Mouse (Mus musculus) forebrain, embryonic 14.5 days (tissue): ENCODE measurements at regions not wholly inside any gene's neighbourhood (a gene's known extent, or its start where the extent isn't known, plus 50 kb on each side); places are given as distances from the start of the nearest gene placed in this dataset.
A peak's percentile ranks its signal among the peaks of the same experiment; 100 is the strongest.

Source experiments
- ATAC-seq: fragments of 200-750 bp; cut with Nextera tagmentation; 2 replicates; pipeline ENCODE4 v1.8.0; 2017; ENCODE audit warnings: mild to moderate bottlenecking, moderate library complexity
- DNase-seq: peaks from one replicate; pipeline ENCODE4 v3.0.0-alpha.2; 2015; ENCODE audit warnings: low spot score
- H3K27ac ChIP-seq: fragments of 300-500 bp; sonication (generic); 2 replicates; pipeline ENCODE4 v1.5.1; 2014; ENCODE audit warnings: low read depth, mild to moderate bottlenecking, control low read depth, low read length, moderate library complexity
- H3K27me3 ChIP-seq: fragments of 300-500 bp; sonication (generic); replicated peaks from 2 replicates; pipeline ENCODE4 v1.6.1; 2014; ENCODE audit warnings: low read length, control low read depth, mixed read lengths; ENCODE audit not compliant: control insufficient read depth, insufficient read depth
- H3K36me3 ChIP-seq: fragments of 300-500 bp; sonication (generic); 2 replicates; pipeline ENCODE4 v1.6.1; 2014; ENCODE audit warnings: low read length, control low read depth; ENCODE audit not compliant: control insufficient read depth, insufficient read depth
- H3K4me1 ChIP-seq: fragments of 300-500 bp; sonication (generic); 2 replicates; pipeline ENCODE4 v1.6.1; 2014; ENCODE audit warnings: antibody characterized with exemption, low read length, control low read depth; ENCODE audit not compliant: control insufficient read depth, insufficient read depth
- H3K4me2 ChIP-seq: fragments of 300-500 bp; sonication (generic); 2 replicates; pipeline ENCODE4 v1.6.1; 2014; ENCODE audit warnings: mild to moderate bottlenecking, control low read depth, low read length
- H3K4me3 ChIP-seq: fragments of 300-500 bp; sonication (generic); 2 replicates; pipeline ENCODE4 v1.5.1; 2014; ENCODE audit warnings: low read depth, low read length, control low read depth
- H3K9ac ChIP-seq: fragments of 300-500 bp; sonication (generic); 2 replicates; pipeline ENCODE4 v1.6.1; 2014; ENCODE audit warnings: mild to moderate bottlenecking, low read length, control low read depth, moderate library complexity
- H3K9me3 ChIP-seq: fragments of 300-500 bp; sonication (generic); replicated peaks from 2 replicates; pipeline ENCODE4 v1.6.1; 2016; ENCODE audit warnings: low read length, control low read depth, mixed read lengths; ENCODE audit not compliant: control insufficient read depth
- WGBS: fragments of 180-500 bp; shearing (Covaris S2); extraction: QIAGEN DNeasy Blood & Tissue Kit; methylation state at CpG from one replicate; pipeline ENCODE4 v1.1.7; 2014; 5-methylcytosine and 5-hydroxymethylcytosine counted together

GRCm38 (mm10) chr14:48900201-48900600, 165.7 kb upstream of the Ap5m1 start:
- Histone ChIP-seq H3K4me1 (peaks cover 10% of the 10 kb centered on the region; the same call in 1 of the 2 replicates), H3K27me3 (no peaks in the 10 kb centered on the region; the same call in 1 of the 2 replicates), H3K36me3 (no peaks in the 10 kb centered on the region), H3K9ac (no peak overlapping the region), H3K27ac (no peak overlapping the region), H3K4me2 (no peak overlapping the region), H3K4me3 (no peak overlapping the region), H3K9me3 (0 out of 2 replicates have a peak, but pooled peaks cover 6% of the 10 kb centered on the region)
- 88% methylated on average over 1 of the region's 1 CpGs for WGBS
- DNase-seq (no peak), ATAC-seq (no peak)

GRCm38 (mm10) chr14:48897140-48897539, 168.8 kb upstream of the Ap5m1 start:
- Histone ChIP-seq H3K4me3 (no peak overlapping the region), H3K9me3 (0 out of 2 replicates have a peak, but pooled peaks cover 6% of the 10 kb centered on the region), H3K4me1 (no peaks in the 10 kb centered on the region; the same call in 1 of the 2 replicates), H3K9ac (no peak overlapping the region), H3K36me3 (no peaks in the 10 kb centered on the region), H3K27me3 (peaks cover 4% of the 10 kb centered on the region; the same call in 1 of the 2 replicates), H3K4me2 (no peak overlapping the region), H3K27ac (no peak overlapping the region)
- ATAC-seq, result no peak
- 94% methylated on average over 5 of the region's 5 CpGs for WGBS
- DNase-seq, result no peak

- H3K36me3 ChIP-seq, result no peaks in the 10 kb centered on the region
- 0 out of 2 replicates have a peak, but pooled peaks cover 6% of the 10 kb centered on the region for H3K9me3 ChIP-seq
- H3K27me3 ChIP-seq, result peaks cover 7% of the 10 kb centered on the region; the same call in 1 of the 2 replicates
- 94% methylated on average over 7 of the region's 7 CpGs for WGBS
- no peak for DNase-seq
- H3K4me3 ChIP-seq, result no peak overlapping the region
- ATAC-seq, result no peak
- H3K4me1 ChIP-seq, result no peaks in the 10 kb centered on the region; the same call in 1 of the 2 replicates
- H3K27ac ChIP-seq, result no peak overlapping the region
- H3K9ac ChIP-seq, result no peak overlapping the region
- H3K4me2 ChIP-seq, result no peak overlapping the region
Measured at GRCm38 (mm10) chr14:48896235-48896634, 169.7 kb upstream of the Ap5m1 start.

GRCm38 (mm10) chr14:48891216-48891615, 174.7 kb upstream of the Ap5m1 start:
- ATAC-seq, result no peak
- no peak overlapping the region for H3K4me2 ChIP-seq
- no peak for DNase-seq
- no peaks in the 10 kb centered on the region for H3K9me3 ChIP-seq
- H3K27ac ChIP-seq, result no peak overlapping the region
- H3K4me3 ChIP-seq, result no peak overlapping the region
- H3K4me1 ChIP-seq, result no peaks in the 10 kb centered on the region
- H3K9ac ChIP-seq, result no peak overlapping the region
- no peaks in the 10 kb centered on the region for H3K36me3 ChIP-seq
- 60% methylated on average over 9 of the region's 9 CpGs for WGBS
- H3K27me3 ChIP-seq, result peaks cover 16% of the 10 kb centered on the region; the same call in 1 of the 2 replicates

- ATAC-seq, result peak; percentile 44; the same call in 1 of the 2 replicates
- no peaks in the 10 kb centered on the region for H3K9me3 ChIP-seq
- H3K4me3 ChIP-seq, result no peak overlapping the region
- H3K9ac ChIP-seq, result no peak overlapping the region
- H3K4me2 ChIP-seq, result no peak overlapping the region
- H3K4me1 ChIP-seq, result no peaks in the 10 kb centered on the region
- WGBS, result 3% methylated on average over 13 of the region's 13 CpGs
- H3K27ac ChIP-seq, result no peak overlapping the region
- H3K36me3 ChIP-seq, result no peaks in the 10 kb centered on the region
- DNase-seq, result no peak
- H3K27me3 ChIP-seq, result peaks cover 16% of the 10 kb centered on the region; the same call in 1 of the 2 replicates
Measured at GRCm38 (mm10) chr14:48888954-48889353, 176.9 kb upstream of the Ap5m1 start.

GRCm38 (mm10) chr14:48880041-48880440, 185.9 kb upstream of the Ap5m1 start:
- Histone ChIP-seq H3K4me2 (no peak overlapping the region), H3K9ac (no peak overlapping the region)
- 31% methylated on average over 6 of the region's 6 CpGs for WGBS

GRCm38 (mm10) chr14:48877998-48878657, 187.8 kb upstream of the Ap5m1 start:
- DNase-seq (no peak), ATAC-seq (no peak)
- H3K4me1 ChIP-seq, result no peaks in the 10 kb centered on the region
- H3K9me3 ChIP-seq, result no peaks in the 10 kb centered on the region
- no peaks in the 10 kb centered on the region for H3K36me3 ChIP-seq
- H3K4me2 ChIP-seq, result no peak overlapping the region
- 79% methylated on average over 12 of the region's 12 CpGs for WGBS
- H3K27me3 ChIP-seq, result no peaks in the 10 kb centered on the region
- H3K9ac ChIP-seq, result no peak overlapping the region
- H3K27ac ChIP-seq, result no peak overlapping the region
- H3K4me3 ChIP-seq, result no peak overlapping the region

More at GRCm38 (mm10) chr14:48880041-48880440, 185.9 kb upstream of the Ap5m1 start:
- Histone ChIP-seq H3K4me1 (no peaks in the 10 kb centered on the region), H3K27ac (no peak overlapping the region), H3K27me3 (no peaks in the 10 kb centered on the region), H3K4me3 (no peak overlapping the region), H3K9me3 (no peaks in the 10 kb centered on the region), H3K36me3 (no peaks in the 10 kb centered on the region)
- peak; percentile 57 for DNase-seq
- peak; percentile 40; the same call in 1 of the 2 replicates for ATAC-seq

GRCm38 (mm10) chr14:48871313-48871712, 194.6 kb upstream of the Ap5m1 start:
- H3K4me2 ChIP-seq, result no peak overlapping the region
- H3K9ac ChIP-seq, result no peak overlapping the region
- WGBS, result 82% methylated on average over 3 of the region's 3 CpGs
- no peak overlapping the region for H3K27ac ChIP-seq
- no peaks in the 10 kb centered on the region for H3K36me3 ChIP-seq
- H3K9me3 ChIP-seq, result no peaks in the 10 kb centered on the region
- H3K27me3 ChIP-seq, result no peaks in the 10 kb centered on the region
- DNase-seq, result no peak
- H3K4me1 ChIP-seq, result no peaks in the 10 kb centered on the region
- no peak for ATAC-seq
- H3K4me3 ChIP-seq, result no peak overlapping the region

- Histone ChIP-seq H3K9me3 (no peaks in the 10 kb centered on the region), H3K4me1 (no peaks in the 10 kb centered on the region), H3K4me3 (no peak overlapping the region), H3K4me2 (no peak overlapping the region), H3K27ac (no peak overlapping the region), H3K27me3 (no peaks in the 10 kb centered on the region), H3K9ac (no peak overlapping the region), H3K36me3 (no peaks in the 10 kb centered on the region)
- ATAC-seq, result no peak
- 61% methylated on average over 10 of the region's 10 CpGs for WGBS
- no peak for DNase-seq
Measured at GRCm38 (mm10) chr14:48869956-48870355, 195.9 kb upstream of the Ap5m1 start.
